Mouse (Mus musculus) neutrophil, adult 83 days (primary cell): ENCODE data around the gene Mgat2. TPM values are rescaled to one million over a fixed set of nuclear protein-coding genes. Genes with fewer than 3 reads are reported as not detected.

ENCODE experiments used
- total RNA-seq, 2 experiments: library from RNA; stranded (reverse); gene quantifications; one replicate each; pipeline ENCODE4 v1.2.4; 2023

The Mgat2 gene
- 10 to 100 TPM; 31.6 to 34.1 TPM for total RNA-seq

GRCm38 (mm10) chr12:69183583-69184308, at the start of gene Mgat2, which contains the start of gene Rpl36al:
Gene Mgat2 (plus strand): TSS chr12:69184157.
Gene Rpl36al (minus strand): TSS chr12:69184083.

GRCm38 (mm10) chr12:69158765-69159577, 25.0 kb upstream of the Mgat2 start, which contains the start of gene Rps29:
Gene Rps29 (minus strand): TSS chr12:69159186.

GRCm38 (mm10) chr12:69168461-69169106, 15.4 kb upstream of the Mgat2 start, which contains the start of gene Lrr1:
Gene Lrr1 (plus strand): TSS chr12:69168814.

GRCm38 (mm10) chr12:69196444-69197377, 12.8 kb downstream of the Mgat2 start, which contains the start of gene Gm49383:
Gene Gm49383 (minus strand): TSS chr12:69197104.

GRCm38 (mm10) chr12:69198164-69198535, 14.2 kb downstream of the Mgat2 start, which contains the start of gene Dnaaf2:
Gene Dnaaf2 (minus strand): TSS chr12:69198429.

GRCm38 (mm10) chr12:69204052-69204833, 20.3 kb downstream of the Mgat2 start, which contains the start of gene Gm49384:
Gene Gm49384 (minus strand): TSS chr12:69204267.

GRCm38 (mm10) chr12:69227776-69228466, 44.0 kb downstream of the Mgat2 start, which contains the start of gene Pole2:
Gene Pole2 (minus strand): TSS chr12:69228195.

Other genes starting within 250 kb of the Mgat2 start
- gene Rps29, start 25.0 kb upstream of the Mgat2 start, total RNA-seq, result 1,000 to 10,000 TPM; 1,662 to 1,683 TPM
- 1 to 10 TPM; 4.7 to 5.9 TPM for gene Lrr1, start 15.3 kb upstream of the Mgat2 start, total RNA-seq
- gene Rpl36al, start 74 bp upstream of the Mgat2 start, total RNA-seq, result 100 to 1,000 TPM; 236 to 244 TPM
- 1 to 10 TPM; 5.2 to 5.5 TPM for gene Gm49383, start 12.9 kb downstream of the Mgat2 start, total RNA-seq
- 1 to 10 TPM; 1.5 to 1.8 TPM for gene Dnaaf2, start 14.3 kb downstream of the Mgat2 start, total RNA-seq
- 1 to 10 TPM; 7.3 to 7.7 TPM for gene Gm49384, start 20.1 kb downstream of the Mgat2 start, total RNA-seq
- 10 to 100 TPM; 11.0 to 11.7 TPM for gene Pole2, start 44.0 kb downstream of the Mgat2 start, total RNA-seq
- gene Klhdc1, start 57.0 kb downstream of the Mgat2 start, total RNA-seq, result 1 to 10 TPM in 1 of 2 experiments, under 1 TPM in 1; 0.51 to 1.0 TPM
- 10 to 100 TPM; 21.8 to 22.7 TPM for gene Klhdc2, start 112.5 kb downstream of the Mgat2 start, total RNA-seq
- 10 to 100 TPM; 28.9 to 36.5 TPM for gene Nemf, start 173.0 kb downstream of the Mgat2 start, total RNA-seq
- 100 to 1,000 TPM; 129 to 130 TPM for gene Arf6, start 188.0 kb downstream of the Mgat2 start, total RNA-seq
- gene Gm9887, start 188.3 kb downstream of the Mgat2 start, total RNA-seq, result not detected